Mouse (Mus musculus): ENCODE measurements around the gene Dgkg. TPM values are rescaled to one million over a fixed set of nuclear protein-coding genes. Genes with fewer than 3 reads are reported as not detected.

Dgkg gene
- polyA plus RNA-seq, 1 experiment, result 2.3 TPM

DNA sequence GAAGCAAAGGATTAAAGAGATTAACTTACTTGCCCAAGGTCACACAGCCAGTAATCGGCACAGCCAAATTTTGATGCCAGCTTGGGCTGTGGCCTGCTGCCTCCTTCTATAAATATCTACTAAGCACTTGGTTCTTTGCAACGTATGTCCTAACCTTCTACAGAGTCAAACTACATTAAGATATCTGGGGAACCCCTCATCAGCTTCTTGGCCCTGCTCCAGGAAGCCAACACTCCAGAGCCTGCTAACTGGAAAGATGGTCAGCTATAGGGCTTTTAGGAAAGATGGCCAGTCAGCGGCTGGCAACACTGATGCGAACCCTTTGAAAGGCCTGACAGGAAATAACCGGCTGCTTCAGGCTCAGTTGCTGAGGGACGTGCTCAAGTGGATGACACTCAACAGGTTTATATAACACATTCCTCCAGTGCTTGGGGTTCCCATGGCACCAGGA, 114.3 kb downstream of the Dgkg start:
- Histone ChIP-seq H3K4me1 (ENCODE audit: control insufficient read depth, insufficient read depth, low read length) (peaks cover 31% of the 10 kb centered on the region), H3K27ac (ENCODE audit: insufficient read depth, low read depth, low read length) (no peak overlapping the region), H3K4me3 (ENCODE audit: insufficient read depth, low read length) (no peak overlapping the region)
- no peak for TF ChIP-seq CTCF (IDR thresholded peaks at IDR 0.05; ENCODE audit: low read depth, low read length)
- no peak for TF ChIP-seq POLR2A (IDR thresholded peaks at IDR 0.05; ENCODE audit: borderline replicate concordance, low read depth, low read length)

DNA sequence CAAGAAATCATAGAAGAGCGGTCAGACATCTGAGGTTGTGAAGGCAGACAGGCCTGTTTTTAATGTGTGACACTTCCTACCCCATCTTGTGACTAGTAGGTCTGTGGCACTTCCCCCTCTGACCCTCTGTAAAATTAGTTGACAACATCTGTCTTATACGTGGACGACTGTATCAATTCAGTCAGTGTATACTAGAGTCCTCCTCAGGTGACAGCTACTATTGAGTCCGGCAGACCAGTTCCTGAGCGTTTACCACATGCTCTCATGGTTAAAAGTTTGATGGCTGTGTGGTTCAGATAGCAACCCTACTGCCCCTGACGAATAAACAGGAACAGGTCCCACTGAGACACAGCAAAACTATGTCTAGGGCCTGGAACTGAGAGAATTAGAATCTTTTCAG, 117.7 kb downstream of the Dgkg start:
- TF ChIP-seq POLR2A (IDR thresholded peaks at IDR 0.05; ENCODE audit: borderline replicate concordance, low read depth, low read length) (no peak), CTCF (IDR thresholded peaks at IDR 0.05; ENCODE audit: low read depth, low read length) (no peak)
- H3K27ac ChIP-seq (ENCODE audit: insufficient read depth, low read depth, low read length), result no peak overlapping the region
- peaks cover 4% of the 10 kb centered on the region for H3K4me1 ChIP-seq (ENCODE audit: control insufficient read depth, insufficient read depth, low read length)
- H3K4me3 ChIP-seq (ENCODE audit: insufficient read depth, low read length), result no peak overlapping the region

DNA sequence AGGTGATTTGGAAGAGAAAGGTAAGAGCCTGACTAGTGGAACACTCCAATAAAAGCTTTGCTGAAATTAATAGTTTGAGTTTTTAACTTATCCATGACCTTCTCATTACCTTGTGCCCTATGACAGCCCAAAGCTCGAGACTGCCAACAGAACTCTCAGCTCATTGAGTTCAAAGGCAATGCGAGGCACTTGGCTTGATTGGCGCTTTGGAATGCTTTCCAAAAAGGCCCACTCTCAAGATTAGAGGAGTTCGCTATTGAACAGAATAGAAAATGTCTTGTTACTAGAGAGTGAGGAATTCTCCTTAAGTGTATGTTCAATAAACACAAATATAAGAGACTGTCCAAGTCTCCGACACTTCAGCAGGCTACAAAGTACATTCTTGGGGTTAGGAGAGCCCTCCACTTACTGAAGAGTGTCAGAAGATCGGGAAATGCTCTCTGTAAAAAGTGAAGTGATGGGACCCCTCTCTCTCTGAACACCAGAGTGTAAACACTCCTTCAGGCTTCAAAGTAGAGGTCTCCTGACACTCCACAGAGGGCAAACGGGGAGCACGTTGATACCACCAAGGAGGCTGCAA, 120.3 kb downstream of the Dgkg start:
- H3K4me3 ChIP-seq (ENCODE audit: insufficient read depth, low read length), result no peak overlapping the region
- H3K27ac ChIP-seq (ENCODE audit: insufficient read depth, low read depth, low read length), result no peak overlapping the region
- peaks cover 8% of the 10 kb centered on the region for H3K4me1 ChIP-seq (ENCODE audit: control insufficient read depth, insufficient read depth, low read length)
- no peak for TF ChIP-seq POLR2A (IDR thresholded peaks at IDR 0.05; ENCODE audit: borderline replicate concordance, low read depth, low read length)
- TF ChIP-seq CTCF (IDR thresholded peaks at IDR 0.05; ENCODE audit: low read depth, low read length), result no peak

DNA sequence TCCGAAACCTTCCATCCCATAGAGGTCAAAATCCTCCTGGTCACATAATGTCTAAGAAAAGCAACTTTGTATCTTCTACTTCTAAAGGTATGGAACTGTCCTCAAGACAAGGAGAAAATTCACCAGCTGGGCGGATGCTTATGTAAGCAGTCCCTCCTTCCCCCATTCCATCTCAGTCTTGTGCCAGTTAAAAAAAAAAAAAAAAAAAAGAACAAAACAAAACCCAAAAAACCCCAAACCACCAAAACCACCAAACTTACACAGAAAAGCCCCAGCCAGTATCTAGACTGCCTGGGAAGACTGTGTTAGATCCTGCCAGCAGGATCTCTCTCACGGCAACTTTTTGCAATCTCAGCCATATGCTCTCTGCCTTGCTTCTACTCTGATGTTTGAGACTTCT, 123.9 kb downstream of the Dgkg start:
- H3K4me1 ChIP-seq (ENCODE audit: control insufficient read depth, insufficient read depth, low read length), result peaks cover 3% of the 10 kb centered on the region; the same call in 1 of the 2 replicates
- H3K4me3 ChIP-seq (ENCODE audit: insufficient read depth, low read length), result no peak overlapping the region
- no peak overlapping the region for H3K27ac ChIP-seq (ENCODE audit: insufficient read depth, low read depth, low read length)
- TF ChIP-seq POLR2A (IDR thresholded peaks at IDR 0.05; ENCODE audit: borderline replicate concordance, low read depth, low read length), result no peak
- no peak for TF ChIP-seq CTCF (IDR thresholded peaks at IDR 0.05; ENCODE audit: low read depth, low read length)

DNA sequence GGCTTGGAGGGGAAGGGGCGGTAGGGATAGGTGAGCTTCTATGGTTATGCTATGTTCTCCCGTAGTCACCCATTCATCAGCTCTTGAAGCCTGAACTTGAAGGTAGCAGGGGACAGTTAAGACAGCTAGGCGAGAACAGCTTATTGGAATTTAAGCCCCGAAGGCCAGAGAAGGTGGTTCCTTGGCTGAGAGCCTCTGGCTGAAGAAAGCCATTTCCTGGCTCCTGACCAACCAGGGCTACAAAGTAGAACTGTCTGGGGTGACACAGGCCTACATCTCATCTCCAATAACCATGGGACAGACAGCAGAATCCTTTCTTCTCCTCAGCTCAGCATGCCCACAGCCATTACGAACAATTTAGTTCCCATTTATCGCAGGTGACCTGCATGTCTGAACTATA, 125.2 kb downstream of the Dgkg start:
- H3K27ac ChIP-seq (ENCODE audit: insufficient read depth, low read depth, low read length), result no peak overlapping the region
- H3K4me1 ChIP-seq (ENCODE audit: control insufficient read depth, insufficient read depth, low read length), result peaks cover 3% of the 10 kb centered on the region; the same call in 1 of the 2 replicates
- no peak overlapping the region for H3K4me3 ChIP-seq (ENCODE audit: insufficient read depth, low read length)
- TF ChIP-seq CTCF (IDR thresholded peaks at IDR 0.05; ENCODE audit: low read depth, low read length) (no peak), POLR2A (IDR thresholded peaks at IDR 0.05; ENCODE audit: borderline replicate concordance, low read depth, low read length) (no peak)

GRCm38 (mm10) chr16:22531041-22531440, 126.0 kb downstream of the Dgkg start:
- H3K4me3 ChIP-seq (ENCODE audit: insufficient read depth, low read length), result no peak overlapping the region
- no peak for TF ChIP-seq CTCF (IDR thresholded peaks at IDR 0.05; ENCODE audit: low read depth, low read length)
- no peak for TF ChIP-seq POLR2A (IDR thresholded peaks at IDR 0.05; ENCODE audit: borderline replicate concordance, low read depth, low read length)
- H3K27ac ChIP-seq (ENCODE audit: insufficient read depth, low read depth, low read length), result no peak overlapping the region
- H3K4me1 ChIP-seq (ENCODE audit: control insufficient read depth, insufficient read depth, low read length), result peaks cover 3% of the 10 kb centered on the region; the same call in 1 of the 2 replicates

GRCm38 (mm10) chr16:22527499-22527939, 129.5 kb downstream of the Dgkg start:
- no peak overlapping the region for H3K4me3 ChIP-seq (ENCODE audit: insufficient read depth, low read length)
- H3K4me1 ChIP-seq (ENCODE audit: control insufficient read depth, insufficient read depth, low read length), result no peaks in the 10 kb centered on the region
- no peak overlapping the region for H3K27ac ChIP-seq (ENCODE audit: insufficient read depth, low read depth, low read length)
- TF ChIP-seq POLR2A (IDR thresholded peaks at IDR 0.05; ENCODE audit: borderline replicate concordance, low read depth, low read length) (no peak), CTCF (IDR thresholded peaks at IDR 0.05; ENCODE audit: low read depth, low read length) (no peak)

GRCm38 (mm10) chr16:22526386-22526785, 130.6 kb downstream of the Dgkg start:
- Histone ChIP-seq H3K4me1 (ENCODE audit: control insufficient read depth, insufficient read depth, low read length) (no peaks in the 10 kb centered on the region), H3K4me3 (ENCODE audit: insufficient read depth, low read length) (no peak overlapping the region), H3K27ac (ENCODE audit: insufficient read depth, low read depth, low read length) (no peak overlapping the region)
- TF ChIP-seq CTCF (IDR thresholded peaks at IDR 0.05; ENCODE audit: low read depth, low read length) (no peak), POLR2A (IDR thresholded peaks at IDR 0.05; ENCODE audit: borderline replicate concordance, low read depth, low read length) (no peak)

- Histone ChIP-seq H3K4me3 (ENCODE audit: insufficient read depth, low read length) (no peak overlapping the region), H3K27ac (ENCODE audit: insufficient read depth, low read depth, low read length) (no peak overlapping the region), H3K4me1 (ENCODE audit: control insufficient read depth, insufficient read depth, low read length) (peaks cover 10% of the 10 kb centered on the region)
- TF ChIP-seq POLR2A (IDR thresholded peaks at IDR 0.05; ENCODE audit: borderline replicate concordance, low read depth, low read length) (no peak), CTCF (IDR thresholded peaks at IDR 0.05; ENCODE audit: low read depth, low read length) (no peak)
Observed at GRCm38 (mm10) chr16:22517431-22518384, 139.3 kb downstream of the Dgkg start.

- peaks cover 18% of the 10 kb centered on the region for H3K4me1 ChIP-seq (ENCODE audit: control insufficient read depth, insufficient read depth, low read length)
- no peak overlapping the region for H3K27ac ChIP-seq (ENCODE audit: insufficient read depth, low read depth, low read length)
- H3K4me3 ChIP-seq (ENCODE audit: insufficient read depth, low read length), result no peak overlapping the region
- no peak for TF ChIP-seq POLR2A (IDR thresholded peaks at IDR 0.05; ENCODE audit: borderline replicate concordance, low read depth, low read length)
- TF ChIP-seq CTCF (IDR thresholded peaks at IDR 0.05; ENCODE audit: low read depth, low read length), result no peak
Observed at GRCm38 (mm10) chr16:22515476-22515875, 141.5 kb downstream of the Dgkg start.
